Mouse (Mus musculus): Measurements from ENCODE around the gene Ninl. TPM values are rescaled to one million over a fixed set of nuclear protein-coding genes. Genes with fewer than 3 reads are reported as not detected.

Gene Ninl
- total RNA-seq, 1 experiment, result 22.4 TPM

- H3K4me3 ChIP-seq (ENCODE audit: insufficient read depth in 1 of 2, low read depth in 1 of 2, low read length in 2 of 2, poor library complexity in 1 of 2, severe bottlenecking in 1 of 2), result no peak overlapping the region
- H3K9ac ChIP-seq (ENCODE audit: insufficient read depth, low read depth, low read length, poor library complexity, severe bottlenecking), result no peak overlapping the region
- H3K4me1 ChIP-seq (ENCODE audit: control insufficient read depth in 2 of 2, insufficient read depth in 2 of 2, low read length in 2 of 2, poor library complexity in 1 of 2), result no peaks in the 10 kb centered on the region
- no peak for DNase-seq (ENCODE audit: low read depth, low spot score)
- H3K9me3 ChIP-seq (ENCODE audit: control insufficient read depth, insufficient read depth, low read depth, low read length), result no peaks in the 10 kb centered on the region
- TF ChIP-seq ZC3H11A (IDR thresholded peaks at IDR 0.05; ENCODE audit: borderline replicate concordance, low read depth, low read length) (no peak), HCFC1 (IDR thresholded peaks at IDR 0.05; ENCODE audit: borderline replicate concordance, insufficient read depth, low read length) (no peak), ZNF384 (IDR thresholded peaks at IDR 0.05; ENCODE audit: low read depth, low read length) (no peak), CHD2 (IDR thresholded peaks at IDR 0.05; ENCODE audit: low read depth, low read length) (no peak), MAFK (IDR thresholded peaks at IDR 0.05; ENCODE audit: insufficient read depth, low read depth, low read length) (no peak)
- no peak overlapping the region for H3K27ac ChIP-seq (ENCODE audit: insufficient read depth, low read depth, low read length, poor library complexity, severe bottlenecking)
- in situ Hi-C loops (cut with MboI; ENCODE audit: low sequenced_read_pairs in 2 of 2, unreplicated experiment in 2 of 2), result no loop called here
- H3K36me3 ChIP-seq (ENCODE audit: control insufficient read depth, insufficient read depth, low read length, poor library complexity, severe bottlenecking), result no peaks in the 10 kb centered on the region
Measured at GRCm38 (mm10) chr2:150985359-150985758, 53.8 kb downstream of the Ninl start.

DNA sequence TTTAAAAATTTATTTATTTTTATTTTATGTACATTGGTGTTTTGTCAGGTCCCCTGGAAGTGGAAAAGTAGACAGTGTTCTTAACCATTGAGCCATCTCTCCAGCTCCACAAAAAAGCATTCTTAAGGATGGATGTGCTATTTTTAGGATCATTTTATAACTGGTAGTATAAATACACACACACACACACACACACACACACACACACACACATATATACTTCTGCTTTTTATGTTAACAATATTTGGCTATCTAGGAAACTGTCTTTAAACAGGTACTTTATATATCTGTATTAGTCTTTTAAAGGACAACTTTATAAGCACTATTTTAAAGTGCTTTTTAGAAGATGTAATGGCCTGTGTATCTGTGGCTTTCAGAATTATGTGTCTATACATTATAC lies 57.1 kb downstream of the Ninl start:
- Histone ChIP-seq H3K4me3 (ENCODE audit: insufficient read depth in 1 of 2, low read depth in 1 of 2, low read length in 2 of 2, poor library complexity in 1 of 2, severe bottlenecking in 1 of 2) (no peak overlapping the region), H3K9ac (ENCODE audit: insufficient read depth, low read depth, low read length, poor library complexity, severe bottlenecking) (no peak overlapping the region), H3K9me3 (ENCODE audit: control insufficient read depth, insufficient read depth, low read depth, low read length) (no peaks in the 10 kb centered on the region), H3K27ac (ENCODE audit: insufficient read depth, low read depth, low read length, poor library complexity, severe bottlenecking) (no peak overlapping the region), H3K4me1 (ENCODE audit: control insufficient read depth in 2 of 2, insufficient read depth in 2 of 2, low read length in 2 of 2, poor library complexity in 1 of 2) (peaks cover 0 to 3% of the 10 kb centered on the region in 2 experiments; a peak in 1 of 4 replicates), H3K36me3 (ENCODE audit: control insufficient read depth, insufficient read depth, low read length, poor library complexity, severe bottlenecking) (no peaks in the 10 kb centered on the region)
- in situ Hi-C loops (cut with MboI; ENCODE audit: low sequenced_read_pairs in 2 of 2, unreplicated experiment in 2 of 2), result no loop called here
- DNase-seq (ENCODE audit: low read depth, low spot score), result no peak
- TF ChIP-seq HCFC1 (IDR thresholded peaks at IDR 0.05; ENCODE audit: borderline replicate concordance, insufficient read depth, low read length), result no peak
- TF ChIP-seq ZC3H11A (IDR thresholded peaks at IDR 0.05; ENCODE audit: borderline replicate concordance, low read depth, low read length), result no peak
- TF ChIP-seq CHD2 (IDR thresholded peaks at IDR 0.05; ENCODE audit: low read depth, low read length), result no peak
- no peak for TF ChIP-seq ZNF384 (IDR thresholded peaks at IDR 0.05; ENCODE audit: low read depth, low read length)
- no peak for TF ChIP-seq MAFK (IDR thresholded peaks at IDR 0.05; ENCODE audit: insufficient read depth, low read depth, low read length)

DNA sequence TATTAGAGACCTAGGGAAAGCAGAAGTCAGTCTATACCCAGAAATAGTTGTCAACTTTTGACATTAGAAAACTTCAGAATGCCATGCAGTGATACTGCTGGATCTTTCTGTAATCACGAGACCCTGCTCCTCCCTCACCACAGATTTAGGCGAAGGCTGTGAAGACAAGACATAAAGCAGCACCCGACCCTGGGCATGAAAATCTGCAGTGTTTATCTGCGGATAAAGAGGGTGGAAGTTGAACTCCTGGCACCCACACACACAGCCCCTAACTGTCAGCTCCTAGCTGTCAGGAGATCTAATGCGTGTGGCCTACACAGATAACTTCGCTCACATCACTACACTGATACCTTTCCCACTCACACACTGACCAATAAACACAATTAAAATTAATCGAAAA lies 57.7 kb downstream of the Ninl start:
- TF ChIP-seq MAFK (IDR thresholded peaks at IDR 0.05; ENCODE audit: insufficient read depth, low read depth, low read length), result no peak
- no peak for TF ChIP-seq HCFC1 (IDR thresholded peaks at IDR 0.05; ENCODE audit: borderline replicate concordance, insufficient read depth, low read length)
- no peak for TF ChIP-seq CHD2 (IDR thresholded peaks at IDR 0.05; ENCODE audit: low read depth, low read length)
- TF ChIP-seq ZNF384 (IDR thresholded peaks at IDR 0.05; ENCODE audit: low read depth, low read length), result no peak
- no peak for TF ChIP-seq ZC3H11A (IDR thresholded peaks at IDR 0.05; ENCODE audit: borderline replicate concordance, low read depth, low read length)
- Histone ChIP-seq H3K4me3 (ENCODE audit: insufficient read depth in 1 of 2, low read depth in 1 of 2, low read length in 2 of 2, poor library complexity in 1 of 2, severe bottlenecking in 1 of 2) (no peak overlapping the region), H3K4me1 (ENCODE audit: control insufficient read depth in 2 of 2, insufficient read depth in 2 of 2, low read length in 2 of 2, poor library complexity in 1 of 2) (peaks cover 0 to 3% of the 10 kb centered on the region in 2 experiments; a peak in 1 of 4 replicates), H3K9ac (ENCODE audit: insufficient read depth, low read depth, low read length, poor library complexity, severe bottlenecking) (no peak overlapping the region), H3K9me3 (ENCODE audit: control insufficient read depth, insufficient read depth, low read depth, low read length) (no peaks in the 10 kb centered on the region), H3K27ac (ENCODE audit: insufficient read depth, low read depth, low read length, poor library complexity, severe bottlenecking) (no peak overlapping the region), H3K36me3 (ENCODE audit: control insufficient read depth, insufficient read depth, low read length, poor library complexity, severe bottlenecking) (no peaks in the 10 kb centered on the region)
- in situ Hi-C loops (cut with MboI; ENCODE audit: low sequenced_read_pairs in 2 of 2, unreplicated experiment in 2 of 2), result no loop called here
- no peak for DNase-seq (ENCODE audit: low read depth, low spot score)

GRCm38 (mm10) chr2:150979861-150980620 lies 59.1 kb downstream of the Ninl start:
- Histone ChIP-seq H3K9me3 (ENCODE audit: control insufficient read depth, insufficient read depth, low read depth, low read length) (no peaks in the 10 kb centered on the region), H3K36me3 (ENCODE audit: control insufficient read depth, insufficient read depth, low read length, poor library complexity, severe bottlenecking) (peaks cover 5% of the 10 kb centered on the region; the same call in 1 of the 2 replicates), H3K9ac (ENCODE audit: insufficient read depth, low read depth, low read length, poor library complexity, severe bottlenecking) (no peak overlapping the region), H3K4me1 (ENCODE audit: control insufficient read depth in 2 of 2, insufficient read depth in 2 of 2, low read length in 2 of 2, poor library complexity in 1 of 2) (peaks cover 0 to 5% of the 10 kb centered on the region in 2 experiments; a peak in 1 of 4 replicates), H3K4me3 (ENCODE audit: insufficient read depth in 1 of 2, low read depth in 1 of 2, low read length in 2 of 2, poor library complexity in 1 of 2, severe bottlenecking in 1 of 2) (no peak overlapping the region), H3K27ac (ENCODE audit: insufficient read depth, low read depth, low read length, poor library complexity, severe bottlenecking) (no peak overlapping the region)
- in situ Hi-C loops (cut with MboI; ENCODE audit: low sequenced_read_pairs in 2 of 2, unreplicated experiment in 2 of 2), result no loop called here
- no peak for TF ChIP-seq ZC3H11A (IDR thresholded peaks at IDR 0.05; ENCODE audit: borderline replicate concordance, low read depth, low read length)
- TF ChIP-seq MAFK (IDR thresholded peaks at IDR 0.05; ENCODE audit: insufficient read depth, low read depth, low read length), result no peak
- no peak for TF ChIP-seq CHD2 (IDR thresholded peaks at IDR 0.05; ENCODE audit: low read depth, low read length)
- TF ChIP-seq HCFC1 (IDR thresholded peaks at IDR 0.05; ENCODE audit: borderline replicate concordance, insufficient read depth, low read length), result no peak
- no peak for TF ChIP-seq ZNF384 (IDR thresholded peaks at IDR 0.05; ENCODE audit: low read depth, low read length)
- DNase-seq (ENCODE audit: low read depth, low spot score), result no peak

Measured in ES-E14 (cell line).